Mouse (Mus musculus) megakaryocyte-erythroid progenitor cell, adult 5-6 weeks (primary cell): ENCODE measurements around the gene Adgrf5. TPM values are rescaled to one million over a fixed set of nuclear protein-coding genes. Genes with fewer than 3 reads are reported as not detected.
A peak's percentile ranks its signal among the peaks of the same experiment; 100 is the strongest.
"Not testable (repeated sequence)": the region's sequence is repeated elsewhere in the genome, so short reads cannot be mapped to it uniquely, and the experiment has no call there.

Experiments
- ATAC-seq: replicated peaks from 2 replicates; pipeline ENCODE4 v1.8.0; 2016; ENCODE audit warnings: mild to moderate bottlenecking, inconsistent platforms; ENCODE audit not compliant: severe bottlenecking, poor library complexity, low FRiP score, low TSS enrichment
- total RNA-seq, 2 experiments: library from RNA; stranded (forward) in 1 of 2; stranded (reverse) in 1 of 2; fragments of 200-1000, 215-1000 nt in 1 of 2; fragments of >200 nt in 1 of 2; fragmentation: Nextera tagmentation in 1 of 2; gene quantifications; 2 replicates each; pipeline ENCODE4 v1.2.3; 2014 to 2017

The Adgrf5 gene
- total RNA-seq (2014; fragmentation: Nextera tagmentation) = not detected in 2 replicates
- 0.08 TPM in 1 of 2 replicates, not detected in the other for total RNA-seq (2017)

- no peak for ATAC-seq
These were observed at the start of gene Adgrf5 for GRCm38 (mm10) chr17:43359826-43360619. Gene Adgrf5, plus strand, starts transcription at chr17:43360451.

- no peak for ATAC-seq
These were observed 34.1 kb upstream of the Adgrf5 start for GRCm38 (mm10) chr17:43325986-43326671.

DNA sequence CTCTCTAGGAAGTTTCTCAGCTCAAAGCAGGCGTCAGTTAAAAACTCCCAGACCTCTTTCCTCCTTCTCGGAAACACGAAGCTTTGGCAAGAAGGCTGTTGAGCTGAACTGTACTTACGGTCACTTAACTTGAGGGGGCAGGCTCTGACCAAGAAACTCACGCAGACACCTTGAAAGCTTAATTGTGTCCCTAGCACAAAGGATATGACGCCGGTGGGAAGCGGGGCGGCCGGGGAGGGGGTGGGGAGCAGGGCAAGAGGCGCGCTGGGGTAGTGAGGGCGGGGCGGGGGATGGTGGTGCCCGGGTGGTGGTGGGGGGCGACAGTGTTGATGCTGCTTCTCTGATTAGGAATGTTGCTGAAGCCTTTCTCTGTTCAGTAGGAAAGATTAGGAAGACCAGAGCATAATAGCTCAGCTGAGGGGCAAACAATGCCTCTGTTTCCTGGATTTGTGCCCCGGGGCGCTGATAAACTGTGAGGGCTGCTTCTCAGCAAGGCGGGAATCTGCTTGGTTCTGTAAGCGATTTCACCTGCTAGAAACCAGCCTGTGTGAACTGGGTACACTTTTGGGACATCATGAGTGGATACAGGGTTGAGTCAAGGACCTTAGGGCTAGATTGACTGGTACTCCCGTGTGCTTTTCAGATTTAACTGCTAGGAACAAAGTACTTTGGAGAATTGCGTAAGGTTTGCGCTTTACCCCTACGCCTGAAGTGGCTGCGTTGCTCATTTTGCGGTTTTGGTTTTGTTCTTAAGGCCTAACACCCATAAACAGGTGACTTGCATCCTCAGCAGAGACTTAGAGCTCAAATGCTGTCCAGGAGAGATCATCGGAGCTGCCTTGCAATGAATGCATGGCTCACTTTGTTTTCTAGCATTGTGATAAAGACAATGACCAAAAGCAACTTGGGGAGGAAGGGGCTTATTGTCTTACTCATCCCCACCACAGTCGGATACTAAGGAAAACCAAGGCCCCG, 33.2 kb upstream of the Adgrf5 start:
- ATAC-seq = peak; percentile 58

- peak; percentile 63 for ATAC-seq
These were observed 32.4 kb upstream of the Adgrf5 start for GRCm38 (mm10) chr17:43327810-43328209.

DNA sequence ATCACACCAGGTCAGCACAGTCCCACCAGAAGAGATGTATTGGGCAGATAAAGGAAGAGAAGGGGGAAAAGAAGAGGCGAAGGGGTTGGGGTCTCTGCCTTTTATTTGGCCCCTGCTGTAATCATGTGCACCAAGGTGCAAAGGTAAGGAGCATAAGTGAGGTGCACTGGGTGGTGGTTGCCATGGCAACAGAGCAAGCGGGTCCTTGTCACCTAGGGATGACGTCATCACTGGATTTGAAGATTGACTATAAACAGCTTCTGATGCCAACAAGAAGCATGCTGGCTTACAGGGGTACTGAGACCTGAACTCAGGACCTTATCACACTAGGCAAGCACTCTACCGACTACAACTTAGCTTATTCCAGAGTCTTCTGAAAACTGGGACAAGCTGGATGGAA, 31.0 kb upstream of the Adgrf5 start:
- peak; percentile 11; the same call in 1 of the 2 replicates for ATAC-seq

DNA sequence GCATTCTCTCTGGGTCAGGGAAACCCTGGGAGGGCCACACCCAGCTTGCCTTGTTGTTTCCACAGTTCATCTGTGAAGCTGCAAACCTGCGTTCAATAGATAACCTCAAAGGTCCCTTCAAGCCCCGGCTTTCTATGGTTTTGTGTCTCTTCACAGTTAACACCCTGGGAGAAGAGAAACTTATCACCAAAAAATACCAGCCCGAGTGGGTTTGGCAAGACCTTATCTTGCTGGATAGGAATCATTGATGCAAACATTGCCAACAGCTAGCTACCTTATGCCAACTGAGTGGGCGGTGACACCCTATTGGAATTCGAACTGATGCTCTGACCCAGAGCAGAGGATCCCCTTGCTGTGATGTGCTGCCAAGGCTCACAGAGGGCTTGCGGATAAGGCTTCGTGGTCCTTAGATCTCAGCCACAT, 30.5 kb upstream of the Adgrf5 start:
- ATAC-seq = peak; percentile 83

GRCm38 (mm10) chr17:43332686-43333085, 27.6 kb upstream of the Adgrf5 start:
- ATAC-seq = no peak

GRCm38 (mm10) chr17:43334074-43334473, 26.2 kb upstream of the Adgrf5 start:
- no peak for ATAC-seq

DNA sequence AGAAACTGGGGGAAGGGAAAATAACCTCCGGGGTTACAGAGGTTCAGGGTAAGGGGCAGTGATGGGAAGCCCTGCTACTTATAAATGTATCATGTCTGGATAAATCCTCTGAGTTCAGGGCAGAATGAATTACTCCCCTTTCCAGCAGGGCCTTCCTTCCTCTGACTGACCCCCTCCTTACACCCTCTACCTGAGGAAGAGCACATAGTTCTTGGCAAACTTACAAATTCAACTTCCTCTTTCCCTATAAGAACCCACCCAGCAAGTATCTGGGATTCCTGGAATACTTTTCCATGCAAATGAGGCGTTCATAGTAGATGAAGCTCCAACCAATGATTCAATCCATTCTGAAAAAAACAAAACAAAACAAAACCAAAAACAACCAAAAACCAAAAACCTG, 22.6 kb upstream of the Adgrf5 start:
- no peak for ATAC-seq

DNA sequence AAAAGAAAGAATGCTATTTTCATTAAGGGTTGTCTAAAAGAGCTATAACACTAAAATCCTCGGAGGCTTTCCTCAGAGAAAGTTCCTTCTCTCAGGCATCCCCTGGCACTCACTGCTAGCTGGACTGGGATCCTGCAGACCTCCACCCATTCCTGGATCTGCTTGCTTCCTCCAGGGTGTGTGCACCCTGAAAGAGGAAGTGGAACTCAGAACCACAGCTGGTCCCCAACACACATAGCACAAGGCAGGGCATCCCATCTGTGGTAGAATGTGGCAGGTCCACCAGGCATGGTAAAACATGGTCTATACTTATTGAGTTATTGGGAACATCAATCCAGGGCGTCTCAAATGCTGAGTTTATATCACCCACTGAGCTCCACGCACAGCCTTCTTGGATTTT, 22.0 kb upstream of the Adgrf5 start:
- no peak for ATAC-seq

DNA sequence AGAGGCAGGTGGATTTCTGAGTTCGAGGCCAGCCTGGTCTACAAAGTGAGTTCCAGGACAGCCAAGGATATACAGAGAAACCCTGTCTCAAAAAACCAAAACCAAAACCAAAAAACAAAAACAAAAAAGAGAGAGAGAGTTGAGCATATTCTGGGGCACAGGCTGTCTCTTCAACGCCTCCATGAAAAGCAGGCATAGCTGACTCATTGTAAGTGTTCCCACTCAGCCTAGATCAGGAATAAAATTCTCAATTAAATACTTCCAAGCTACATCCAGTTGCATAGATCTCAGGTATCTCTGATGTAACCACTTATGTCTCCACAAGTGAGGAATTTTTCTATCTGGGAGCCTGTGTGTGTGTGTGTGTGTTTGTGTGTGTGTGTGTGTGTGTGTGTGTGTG, 13.8 kb upstream of the Adgrf5 start:
- not testable (repeated sequence) for ATAC-seq

DNA sequence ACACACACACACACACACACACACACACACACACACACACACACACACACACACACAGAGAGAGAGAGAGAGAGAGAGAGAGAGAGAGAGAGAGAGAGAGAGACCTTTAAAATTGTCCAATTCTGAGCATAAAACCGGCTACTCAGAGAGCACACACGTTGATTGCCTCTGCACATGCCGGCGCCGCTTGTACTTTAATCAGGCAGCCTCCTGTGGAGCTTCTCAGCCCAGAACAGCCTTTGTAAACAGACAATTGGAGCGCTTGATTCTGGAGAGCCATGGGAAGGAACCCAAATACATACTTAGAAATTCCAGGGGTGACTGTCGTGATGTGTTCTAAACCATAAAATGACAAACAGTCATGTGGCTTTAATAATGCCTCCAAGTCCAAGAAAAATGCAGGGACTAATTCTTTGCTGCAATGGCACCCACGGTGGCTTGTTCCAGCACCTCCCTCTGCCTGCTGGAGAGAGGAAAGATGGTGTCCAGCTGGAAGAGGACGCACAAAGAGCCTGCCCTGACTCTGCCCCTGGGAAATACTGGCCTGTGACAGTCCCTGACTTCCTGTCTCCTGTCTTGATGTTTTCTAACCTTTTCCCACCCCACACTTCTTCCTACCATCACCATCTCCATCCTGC, 2.2 kb upstream of the Adgrf5 start:
- no peak for ATAC-seq

GRCm38 (mm10) chr17:43361021-43361420, 770 bp downstream of the Adgrf5 start:
- ATAC-seq = no peak

- ATAC-seq = no peak
These were observed 2.1 kb downstream of the Adgrf5 start for GRCm38 (mm10) chr17:43362362-43362761.

GRCm38 (mm10) chr17:43362881-43363280, 2.6 kb downstream of the Adgrf5 start:
- ATAC-seq = no peak

DNA sequence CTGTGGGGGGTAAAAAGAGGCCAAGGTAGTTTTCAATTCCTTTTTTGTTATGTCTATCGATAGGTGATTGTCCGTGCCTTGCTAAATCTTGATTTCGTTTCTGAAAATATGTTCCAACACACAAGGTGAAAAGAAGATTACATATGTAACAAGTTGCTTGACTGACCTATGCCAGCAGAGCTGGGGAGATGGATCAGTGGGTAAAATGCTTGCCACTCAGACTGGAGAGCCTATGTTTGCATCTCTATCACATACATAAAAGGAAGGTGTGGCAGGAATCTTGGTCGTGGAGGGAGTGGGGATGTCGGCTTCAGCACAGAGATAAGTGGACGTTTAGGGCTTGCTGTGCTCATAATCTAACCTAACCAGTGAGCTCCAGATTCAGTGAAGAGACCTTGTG, 3.7 kb downstream of the Adgrf5 start:
- no peak for ATAC-seq

GRCm38 (mm10) chr17:43365297-43365696, 5.0 kb downstream of the Adgrf5 start:
- ATAC-seq = no peak

DNA sequence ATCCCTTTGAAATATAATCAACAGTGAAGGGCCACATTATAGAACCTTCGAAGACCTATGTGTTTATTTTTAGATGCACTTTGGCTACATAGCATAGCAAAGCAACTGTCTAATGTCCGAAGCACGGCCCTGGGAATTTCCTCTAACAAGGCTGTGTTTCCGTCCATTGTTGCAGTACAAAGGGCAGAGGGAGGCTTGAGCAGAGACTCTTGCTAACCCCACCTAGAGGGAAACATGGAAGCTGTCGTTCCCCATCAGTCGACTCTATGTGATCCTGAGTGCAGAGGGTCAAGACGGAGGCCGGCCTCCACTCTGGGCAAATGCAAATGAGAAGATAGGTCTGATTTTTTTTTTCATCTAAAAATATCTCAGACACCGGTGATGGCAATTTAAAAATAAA, 6.2 kb downstream of the Adgrf5 start:
- no peak for ATAC-seq

DNA sequence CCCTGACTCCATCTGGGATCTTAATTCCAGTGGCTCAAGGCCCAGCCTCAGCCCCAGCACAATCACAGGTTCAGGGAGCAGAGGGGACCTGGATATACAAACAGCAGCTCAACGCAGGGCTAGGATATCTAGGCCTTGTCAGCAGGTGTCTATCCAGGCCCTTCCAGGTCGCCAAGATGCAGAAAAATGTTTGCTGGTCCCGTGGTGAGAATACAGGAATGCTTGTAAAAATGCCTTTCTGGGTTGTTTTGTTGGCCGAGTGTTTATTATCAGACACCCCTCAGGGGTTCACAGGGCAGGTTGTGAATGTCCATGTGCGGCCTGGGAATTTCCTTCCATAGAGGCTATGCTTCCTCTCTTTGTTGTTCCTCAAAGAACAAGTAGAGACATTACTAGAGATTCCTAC, 7.9 kb downstream of the Adgrf5 start:
- ATAC-seq = no peak
